Mouse (Mus musculus) ES-Bruce4 (cell line): ENCODE results near the gene Lpp.

Experiments
- CTCF ChIP-seq: IDR thresholded peaks from one replicate; pipeline ENCODE4 v1.8.1; 2011; ENCODE audit warnings: low read depth, low read length
- EP300 ChIP-seq: IDR thresholded peaks from 2 replicates; pipeline ENCODE4 v1.6.1; 2011; ENCODE audit warnings: low read depth, low read length; ENCODE audit not compliant: insufficient read depth
- POLR2A ChIP-seq: IDR thresholded peaks from one replicate; pipeline ENCODE4 v1.8.1; 2011; ENCODE audit warnings: low read length; ENCODE audit not compliant: insufficient read depth

GRCm38 (mm10) chr16:24367506-24367905 lies 25.8 kb upstream of the Lpp start:
- TF ChIP-seq CTCF (no peak), EP300 (no peak), POLR2A (no peak)
